Mouse (Mus musculus): Measurements from ENCODE around the gene Klhl22.

Klhl22 gene

DNA sequence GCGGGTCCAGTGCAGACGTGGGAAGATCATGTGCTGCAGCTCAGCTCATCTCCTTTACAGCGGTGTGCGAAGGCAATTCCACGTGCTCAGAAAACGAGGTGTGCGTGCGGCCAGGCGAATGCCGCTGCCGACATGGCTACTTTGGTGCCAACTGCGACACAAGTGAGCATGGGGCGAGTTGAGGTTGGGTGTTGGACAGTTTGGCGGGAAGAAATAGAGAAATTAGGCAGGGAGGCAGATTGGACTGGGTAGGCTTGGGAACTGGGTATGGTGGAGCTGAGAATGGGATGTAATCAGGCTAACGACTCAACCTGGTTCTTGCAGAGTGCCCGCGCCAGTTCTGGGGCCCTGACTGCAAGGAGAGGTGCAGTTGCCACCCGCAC is 43.0 kb downstream of the Klhl22 start:
- DNase-seq (ENCODE audit: low read depth, low spot score) = no peak

DNA sequence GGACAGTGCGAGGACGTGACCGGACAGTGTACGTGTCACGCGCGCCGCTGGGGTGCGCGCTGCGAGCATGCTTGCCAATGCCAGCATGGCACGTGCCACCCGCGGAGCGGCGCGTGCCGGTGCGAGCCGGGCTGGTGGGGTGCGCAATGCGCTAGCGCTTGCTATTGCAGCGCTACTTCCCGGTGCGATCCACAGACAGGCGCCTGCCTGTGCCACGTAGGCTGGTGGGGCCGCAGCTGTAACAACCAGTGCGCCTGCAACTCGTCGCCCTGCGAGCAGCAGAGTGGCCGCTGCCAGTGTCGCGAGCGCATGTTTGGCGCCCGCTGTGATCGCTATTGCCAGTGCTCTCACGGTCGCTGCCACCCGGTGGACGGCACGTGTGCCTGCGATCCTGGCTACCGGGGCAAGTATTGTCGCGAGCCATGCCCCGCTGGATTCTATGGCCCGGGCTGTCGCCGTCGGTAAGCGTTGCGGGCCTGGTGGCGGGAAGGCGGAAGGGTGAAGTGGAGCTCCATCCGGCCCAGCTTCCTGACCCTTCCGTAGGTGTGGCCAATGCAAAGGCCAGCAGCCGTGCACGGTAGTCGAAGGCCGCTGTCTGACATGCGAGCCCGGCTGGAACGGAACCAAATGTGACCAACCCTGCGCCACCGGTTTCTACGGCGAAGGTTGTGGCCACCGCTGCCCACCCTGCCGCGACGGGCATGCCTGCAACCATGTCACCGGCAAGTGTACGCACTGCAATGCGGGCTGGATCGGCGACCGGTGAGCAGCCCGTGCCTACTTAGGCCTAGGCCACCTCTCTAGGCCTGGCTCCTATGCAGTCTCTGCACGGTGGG is 43.6 kb downstream of the Klhl22 start:
- DNase-seq (ENCODE audit: low read depth, low spot score) = no peak

DNA sequence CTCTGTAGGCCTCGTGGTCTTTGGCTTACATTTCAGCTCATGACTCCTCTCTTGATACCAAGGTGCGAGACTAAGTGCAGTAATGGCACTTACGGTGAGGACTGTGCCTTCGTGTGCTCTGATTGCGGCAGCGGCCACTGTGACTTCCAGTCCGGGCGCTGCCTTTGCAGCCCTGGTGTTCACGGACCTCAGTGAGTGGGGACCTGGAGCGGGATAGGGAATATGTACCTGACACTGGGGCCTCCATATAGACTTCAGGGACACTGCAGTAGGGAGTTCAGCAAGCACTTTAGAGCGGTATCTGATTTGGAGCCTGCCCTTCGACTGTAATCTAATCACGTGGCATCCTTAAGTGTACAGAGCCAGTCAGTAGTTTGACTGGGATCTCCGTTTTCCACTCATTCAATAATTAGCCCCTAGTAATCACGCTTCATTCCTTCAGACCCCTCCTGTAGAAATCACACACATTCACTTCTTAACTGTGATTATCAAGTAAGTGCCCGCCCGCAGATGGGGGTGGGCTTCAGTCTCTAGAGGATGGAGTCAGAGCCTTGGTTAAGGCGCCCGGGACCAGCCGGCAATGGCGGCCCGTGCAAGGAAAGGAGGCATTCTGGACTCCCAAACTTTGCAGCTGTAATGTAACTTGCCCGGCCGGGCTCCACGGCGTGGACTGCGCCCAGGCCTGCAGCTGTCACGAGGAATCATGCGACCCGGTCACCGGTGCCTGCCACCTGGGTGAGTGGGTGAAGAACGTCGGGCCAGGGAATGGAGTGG is 44.4 kb downstream of the Klhl22 start:
- DNase-seq (ENCODE audit: low read depth, low spot score) = no peak

DNA sequence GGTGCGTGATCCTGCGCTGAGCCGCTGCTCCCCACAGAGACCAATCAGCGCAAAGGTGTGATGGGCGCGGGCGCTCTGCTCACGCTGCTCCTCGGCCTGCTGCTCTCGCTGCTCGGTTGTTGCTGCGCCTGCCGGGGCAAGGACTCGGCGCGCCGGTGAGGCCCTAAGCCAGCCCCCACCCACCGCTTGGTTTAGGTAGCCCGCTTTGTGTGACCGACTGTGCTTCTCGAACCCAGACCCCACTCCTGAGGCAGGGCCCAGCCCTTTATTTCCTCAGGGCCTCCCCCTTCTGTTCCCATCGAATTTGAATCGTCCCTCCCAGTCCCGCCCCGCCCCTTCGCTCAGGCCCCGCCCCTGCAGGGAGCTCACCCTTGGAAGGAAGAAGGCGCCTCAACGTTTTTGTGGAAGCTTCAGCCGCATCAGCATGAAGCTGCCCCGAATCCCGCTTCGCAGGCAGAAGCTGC is 45.1 kb downstream of the Klhl22 start:
- no peak for DNase-seq (ENCODE audit: low read depth, low spot score)

DNA sequence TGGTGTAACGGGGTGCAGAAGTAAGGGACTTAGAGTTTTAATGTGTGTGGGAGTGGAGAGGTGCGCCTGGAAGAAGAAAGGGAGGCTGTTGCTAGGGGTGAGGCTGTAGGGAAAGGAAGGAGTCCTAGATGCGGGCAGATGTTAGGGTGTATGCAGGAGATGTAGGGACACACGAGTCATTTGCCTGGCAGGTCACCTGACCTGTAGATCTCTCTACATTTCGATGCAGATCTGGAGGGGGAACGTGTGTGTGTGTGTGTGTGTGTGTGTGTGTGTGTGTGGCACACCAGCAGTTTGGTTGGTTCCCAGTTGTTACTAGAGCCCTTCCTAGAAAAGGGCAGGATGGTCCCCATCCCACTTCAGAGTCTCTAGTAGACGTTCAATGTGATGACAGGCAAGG is 45.6 kb downstream of the Klhl22 start:
- no peak for DNase-seq (ENCODE audit: low read depth, low spot score)

DNA sequence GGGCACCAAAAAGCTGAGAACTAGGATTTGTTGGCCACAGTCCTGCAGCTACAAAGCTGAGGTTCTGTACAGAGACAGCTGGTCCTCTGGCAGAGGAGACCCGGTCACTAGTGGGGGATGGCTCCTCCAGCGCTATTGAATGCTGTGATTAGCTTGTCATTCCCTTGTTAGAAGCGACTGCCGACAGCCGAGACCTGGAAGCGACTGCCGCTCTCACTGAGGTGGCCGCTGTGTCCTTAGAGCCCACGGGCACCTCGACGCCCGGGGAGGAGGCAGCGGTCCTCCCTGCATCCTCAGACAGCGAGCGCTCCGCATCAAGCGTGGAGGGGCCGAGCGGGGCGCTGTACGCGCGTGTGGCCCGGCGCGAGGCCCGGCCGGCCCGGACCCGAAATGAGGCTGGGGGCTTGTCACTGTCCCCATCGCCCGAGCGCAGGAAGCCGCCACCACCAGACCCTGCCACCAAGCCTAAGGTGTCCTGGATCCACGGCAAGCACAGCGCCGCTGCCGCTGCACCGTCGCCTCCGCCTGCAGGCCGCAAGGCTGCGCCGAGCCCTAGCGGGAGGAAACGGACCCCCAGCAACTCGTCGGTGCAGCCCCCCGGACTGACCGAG is 47.3 kb downstream of the Klhl22 start:
- no peak for DNase-seq (ENCODE audit: low read depth, low spot score)

DNA sequence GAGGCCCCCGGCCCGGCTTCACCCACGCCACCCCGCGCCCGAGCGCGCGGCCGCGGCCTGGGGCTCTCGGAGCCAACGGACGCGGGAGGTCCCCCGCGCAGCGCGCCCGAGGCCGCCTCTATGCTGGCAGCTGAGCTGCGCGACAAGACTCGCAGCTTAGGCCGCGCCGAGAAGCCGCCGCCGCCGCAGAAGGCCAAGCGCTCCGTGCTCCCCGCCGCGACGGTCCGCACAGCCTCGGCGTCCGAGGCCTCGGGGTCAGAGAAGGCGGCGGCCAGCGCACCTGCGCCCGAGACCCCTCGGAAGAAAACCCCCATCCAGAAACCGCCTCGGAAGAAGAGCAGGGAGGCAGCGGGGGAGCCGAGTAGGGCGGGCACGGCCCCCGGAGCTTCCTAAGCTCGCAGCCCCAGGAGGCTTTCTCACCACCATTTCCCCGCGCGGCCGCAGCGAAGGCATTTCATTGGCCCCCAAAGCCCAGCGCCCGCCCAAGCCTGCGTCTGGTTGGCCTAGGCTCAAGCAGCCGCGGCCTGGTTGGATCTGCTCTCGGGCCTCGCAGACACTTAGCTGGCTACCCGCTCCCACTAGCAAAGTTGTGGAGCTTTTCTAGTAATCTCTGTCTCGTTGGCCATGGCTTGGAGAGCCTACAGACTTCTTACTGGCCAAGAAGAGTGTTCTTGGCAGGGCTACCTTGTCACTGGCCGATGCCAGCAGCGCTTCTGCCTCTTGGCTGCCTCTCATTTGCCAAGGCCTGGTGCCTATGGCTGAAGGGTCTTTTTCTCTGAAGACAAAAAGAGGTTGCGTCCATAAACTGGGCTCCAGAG is 48.0 kb downstream of the Klhl22 start:
- peak; percentile 84 for DNase-seq (ENCODE audit: low read depth, low spot score)

DNA sequence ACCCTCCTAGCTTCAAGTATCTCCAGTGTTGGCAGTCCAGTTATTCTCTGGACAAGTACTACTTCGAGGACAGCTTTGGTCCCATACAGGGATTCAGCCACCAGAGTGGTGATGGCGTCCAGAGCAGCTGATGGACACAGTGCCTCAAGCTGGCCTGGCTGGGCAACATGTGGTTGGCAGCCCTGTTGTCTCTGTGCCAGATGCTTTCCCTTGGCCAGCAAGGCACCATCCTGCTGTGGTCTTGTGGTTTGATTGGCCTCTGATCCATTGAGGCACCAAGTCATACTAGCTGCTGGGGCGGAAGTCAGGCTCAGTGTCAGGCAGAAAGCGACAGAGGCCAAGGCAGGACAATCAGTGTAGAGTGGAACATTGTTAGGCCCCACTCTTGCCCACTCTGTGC is 49.7 kb downstream of the Klhl22 start:
- no peak for DNase-seq (ENCODE audit: low read depth, low spot score)

DNA sequence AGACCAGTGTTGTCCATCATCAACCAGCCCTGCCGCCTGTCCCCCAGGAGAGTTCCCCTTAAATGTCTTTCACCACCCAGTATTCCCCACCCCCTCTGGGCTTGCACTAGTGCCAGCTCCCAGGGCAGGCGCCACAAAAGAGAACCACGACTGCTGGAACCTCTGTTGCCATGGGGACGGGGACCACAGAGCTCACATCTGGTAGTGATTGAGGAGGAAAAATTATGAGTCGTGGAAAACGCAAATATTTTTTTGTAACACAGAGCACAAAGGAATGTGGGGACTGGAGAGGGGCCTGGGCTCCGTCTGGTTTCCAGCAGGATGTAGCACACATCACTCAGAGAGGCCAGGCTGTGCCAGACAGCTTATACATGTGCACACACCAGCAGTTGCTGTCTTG is 50.3 kb downstream of the Klhl22 start:
- peak; percentile 78 for DNase-seq (ENCODE audit: low read depth, low spot score)

DNA sequence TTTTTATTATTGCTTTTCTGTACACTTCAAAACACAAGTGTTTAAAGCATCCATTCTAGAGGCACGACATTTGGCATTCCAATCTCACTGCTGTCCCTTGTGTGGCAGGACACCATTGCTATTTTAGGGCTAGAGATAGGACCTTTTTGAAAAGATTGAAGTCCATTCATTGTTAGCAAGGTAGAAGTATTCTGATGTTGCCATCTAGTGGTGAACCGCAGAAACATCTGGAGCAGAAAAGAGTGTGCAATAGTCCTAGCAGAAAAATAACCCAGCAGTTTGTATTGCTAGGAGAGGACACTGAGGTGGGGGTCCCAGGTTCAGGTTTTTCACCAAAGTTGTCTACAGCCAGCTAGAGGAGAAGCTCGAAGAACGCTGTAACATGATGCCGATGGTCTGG is 52.7 kb downstream of the Klhl22 start:
- no peak for DNase-seq (ENCODE audit: low read depth, low spot score)

DNA sequence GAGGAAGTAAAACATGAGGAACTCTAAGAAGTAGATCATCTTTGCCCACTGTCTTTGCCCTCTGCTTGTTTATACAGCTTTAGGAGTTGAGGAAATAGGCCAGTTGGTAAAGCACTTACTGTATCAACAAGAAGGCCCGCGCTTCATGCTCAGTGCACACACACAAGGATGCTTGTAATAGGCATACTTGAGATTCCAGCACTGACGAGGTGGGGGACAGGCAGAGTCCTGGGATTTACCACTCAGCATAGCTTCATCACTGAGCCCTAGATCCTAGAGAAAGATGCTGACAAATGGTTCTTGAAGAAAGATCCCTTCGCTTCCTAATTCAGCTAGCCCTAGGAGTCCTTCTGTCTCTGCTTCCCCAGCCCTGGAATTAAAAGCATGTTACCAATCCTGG is 53.8 kb downstream of the Klhl22 start:
- no peak for DNase-seq (ENCODE audit: low read depth, low spot score)

DNA sequence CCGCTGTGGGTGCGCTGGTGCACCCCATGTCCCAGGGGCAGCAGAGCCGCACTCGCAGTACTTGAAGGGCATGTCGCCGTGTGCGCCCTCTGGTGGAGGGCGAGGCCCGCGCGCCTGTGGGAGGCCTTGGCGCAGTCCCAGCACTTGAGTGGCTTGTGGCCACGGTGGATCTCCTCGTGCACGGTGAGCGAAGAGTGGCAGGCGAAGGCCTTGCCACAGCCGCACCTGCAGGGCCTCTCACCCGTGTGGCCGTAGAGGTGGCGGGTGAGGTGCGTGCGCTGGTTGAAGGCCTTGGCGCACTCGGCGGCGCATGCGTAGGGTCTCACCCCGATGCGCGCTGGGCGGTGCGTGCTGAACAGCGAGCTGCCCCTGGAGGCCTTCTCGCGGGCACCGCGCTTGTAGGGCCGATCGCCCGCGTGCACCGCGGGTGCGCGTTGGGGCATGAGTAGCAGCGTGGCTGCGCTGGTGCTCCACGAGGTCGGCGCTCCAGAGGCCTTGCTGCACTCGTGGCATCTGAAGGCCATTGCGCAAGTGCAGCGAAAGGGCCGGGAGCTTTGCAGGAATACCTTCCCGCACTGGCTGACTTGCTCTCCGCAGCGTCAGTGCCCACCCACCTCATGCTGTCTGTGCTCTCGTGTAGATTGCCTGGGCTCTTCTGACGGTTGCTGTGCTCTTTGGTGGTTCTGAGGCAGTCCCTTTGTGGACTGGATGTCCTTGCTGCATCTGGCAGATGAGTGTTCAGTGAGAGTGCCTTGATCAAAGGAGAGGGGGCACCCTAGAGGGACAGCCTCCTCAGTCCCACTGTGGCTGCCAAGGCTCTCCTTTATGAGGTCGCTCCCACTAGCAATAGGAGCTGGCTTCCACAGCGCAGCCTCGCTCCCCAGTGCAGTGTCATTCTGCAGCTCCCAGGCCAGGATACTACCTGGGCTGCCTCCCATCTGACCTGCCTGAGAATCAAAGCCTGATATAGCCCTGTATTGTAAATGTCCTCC is 56.3 kb downstream of the Klhl22 start:
- peak; percentile 71 for DNase-seq (ENCODE audit: low read depth, low spot score)

DNA sequence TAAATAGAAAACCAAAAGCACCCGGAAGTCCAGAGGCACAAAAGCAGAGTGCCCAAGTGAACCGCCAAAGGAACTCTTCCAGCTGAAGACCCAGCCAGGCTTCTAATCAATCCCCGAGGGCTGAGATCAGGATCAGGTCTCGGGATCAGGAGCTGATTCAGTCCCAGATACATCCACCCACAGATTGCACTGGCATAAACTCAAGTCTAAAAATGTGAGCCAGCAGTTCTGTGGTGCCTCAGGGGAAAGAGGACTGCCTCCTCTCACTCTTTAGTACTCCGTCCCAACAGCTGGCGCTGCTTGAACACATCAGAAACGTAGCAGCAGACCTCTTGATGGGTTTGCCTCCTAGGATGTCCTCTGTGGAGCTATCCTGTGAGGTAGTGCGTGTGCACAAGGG is 57.1 kb downstream of the Klhl22 start:
- no peak for DNase-seq (ENCODE audit: low read depth, low spot score)

DNA sequence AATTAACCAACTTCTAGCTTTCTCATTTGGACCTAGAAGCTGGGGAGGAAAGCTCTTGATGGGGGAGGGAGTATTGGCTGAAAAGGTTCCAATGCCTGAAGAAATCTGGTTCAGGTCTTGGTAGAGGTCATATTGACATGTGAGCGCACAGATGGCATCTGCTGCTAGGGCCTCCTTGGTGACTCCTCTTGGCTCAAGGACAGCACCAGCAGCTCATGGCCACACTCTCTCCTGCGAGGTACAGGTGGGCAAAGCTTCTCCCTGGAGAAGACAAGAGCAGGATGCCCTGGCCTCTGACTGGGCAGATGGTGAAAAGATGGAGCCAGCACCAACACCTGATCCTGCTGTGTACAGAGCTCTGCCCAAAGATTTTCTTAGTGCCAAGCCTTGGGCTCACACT is 67.1 kb downstream of the Klhl22 start:
- DNase-seq (ENCODE audit: low read depth, low spot score) = no peak

DNA sequence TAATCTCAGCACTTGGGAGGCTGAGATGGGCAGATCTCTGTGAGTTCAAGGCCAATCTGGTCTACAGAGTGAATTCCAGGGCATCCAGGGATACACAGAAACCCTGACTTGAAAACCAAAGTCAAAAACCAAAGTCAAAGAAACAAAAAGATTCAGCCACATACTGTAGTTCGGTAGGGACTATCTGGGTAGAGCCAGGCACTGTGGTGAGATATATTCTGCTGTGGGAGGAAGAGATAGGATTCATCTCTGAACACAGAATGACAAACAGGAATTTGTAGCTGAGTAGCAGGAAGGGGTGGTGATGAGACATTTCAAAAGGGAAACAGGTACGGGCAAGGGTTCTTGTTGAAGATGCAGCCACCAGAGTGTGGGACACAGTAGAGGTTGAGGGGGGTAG is 68.8 kb downstream of the Klhl22 start:
- no peak for DNase-seq (ENCODE audit: low read depth, low spot score)

DNA sequence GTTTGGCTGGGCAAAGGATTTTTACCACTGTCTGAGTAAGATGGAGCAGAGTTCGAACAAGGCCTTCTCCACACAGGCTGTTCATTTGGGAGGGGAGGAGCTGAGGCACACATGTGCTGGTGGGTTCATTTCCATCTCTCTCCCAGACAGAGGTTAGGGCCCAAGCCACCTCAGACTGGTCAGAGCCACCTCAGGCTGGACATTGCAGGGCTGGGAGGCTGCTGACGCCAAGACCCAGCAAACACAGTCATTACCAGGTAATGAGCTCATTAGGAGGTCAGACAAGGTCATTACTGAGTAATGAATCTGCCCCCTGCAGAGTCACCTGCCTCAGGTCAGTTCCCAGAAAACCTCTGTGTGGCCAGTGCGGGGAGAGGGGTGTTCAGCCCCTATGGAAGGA is 69.4 kb downstream of the Klhl22 start:
- DNase-seq (ENCODE audit: low read depth, low spot score) = no peak

DNA sequence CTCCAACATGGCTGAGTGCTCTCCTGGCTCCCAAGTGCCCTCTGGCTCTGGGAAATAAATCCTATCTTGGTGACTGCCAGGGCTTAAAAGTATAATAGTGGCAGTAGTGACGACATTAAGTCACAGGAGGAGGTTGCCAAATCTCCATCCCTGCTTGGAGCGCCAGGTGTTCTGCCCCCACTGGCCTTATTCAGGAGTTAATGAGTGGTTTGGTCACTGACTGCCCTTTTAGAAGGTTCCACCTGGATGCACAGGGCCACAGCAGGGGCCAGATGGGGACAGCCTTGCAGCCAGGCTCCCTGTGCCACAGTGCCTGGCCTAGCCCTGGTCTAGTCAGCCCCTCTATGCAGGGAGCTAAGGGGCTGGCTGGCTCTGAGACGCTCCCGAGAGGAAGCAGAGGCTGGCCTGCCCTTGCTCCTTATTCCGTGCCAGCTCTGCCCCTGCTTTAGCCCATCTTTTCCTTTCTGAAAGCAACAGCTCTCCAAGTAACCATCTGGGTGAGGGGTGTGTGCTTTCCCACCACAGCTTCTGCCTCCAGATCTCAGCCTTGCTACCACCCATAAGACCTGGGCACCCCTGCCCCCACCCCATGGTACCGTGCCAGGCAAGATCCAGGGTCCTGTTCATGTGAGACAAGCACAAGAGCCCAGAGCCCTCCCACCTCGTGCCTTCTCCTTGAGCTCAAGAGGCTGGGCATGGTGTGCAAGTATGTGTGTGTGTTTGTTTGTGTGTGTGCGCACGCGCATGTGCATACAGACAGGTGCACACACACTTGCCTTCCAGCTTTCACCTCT is 71.2 kb downstream of the Klhl22 start:
- DNase-seq (ENCODE audit: low read depth, low spot score) = no peak

DNA sequence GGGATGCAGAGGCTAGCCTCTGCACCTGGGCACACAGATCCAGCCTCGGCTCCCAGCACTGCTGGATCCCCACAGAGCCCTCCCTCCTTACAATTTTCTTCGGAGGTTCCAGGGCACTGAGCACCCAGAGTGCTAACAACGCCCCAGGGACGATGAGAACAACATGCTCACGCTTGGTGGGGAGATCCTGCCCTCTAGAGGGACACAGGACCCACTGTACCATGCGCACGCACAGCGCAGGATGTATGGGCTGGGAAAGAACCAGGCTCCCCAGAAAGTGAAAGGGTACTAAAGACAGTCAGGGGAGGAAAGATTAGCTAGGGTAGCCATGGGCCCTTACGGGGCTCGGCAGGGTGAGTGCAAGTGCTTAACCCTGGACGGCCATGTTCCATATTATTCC is 72.4 kb downstream of the Klhl22 start:
- no peak for DNase-seq (ENCODE audit: low read depth, low spot score)

DNA sequence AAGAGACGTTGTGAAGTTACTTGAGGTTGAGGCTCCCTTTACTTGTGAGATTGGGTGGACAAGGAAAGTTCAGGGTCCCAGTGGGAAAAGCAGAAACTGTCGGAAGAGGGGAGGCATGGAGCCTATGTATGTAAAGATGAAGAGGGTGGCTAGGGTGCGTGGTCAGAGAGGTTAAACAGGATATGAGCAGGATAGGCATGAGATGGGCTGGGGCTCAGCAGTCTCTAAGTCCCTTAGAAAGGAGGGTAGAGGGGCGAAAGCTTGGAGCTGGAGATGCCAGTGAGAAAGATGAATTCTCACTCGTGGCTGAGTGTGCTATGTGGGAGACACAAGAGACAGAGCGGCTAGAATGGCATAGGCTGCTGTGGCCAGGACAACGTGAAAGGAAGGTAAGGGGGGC is 73.4 kb downstream of the Klhl22 start, which contains the start of gene B830017H08Rik:
Gene B830017H08Rik (plus strand): TSS at position 301 of the 400 bp plus-strand sequence.
- DNase-seq (ENCODE audit: low read depth, low spot score) = no peak

DNA sequence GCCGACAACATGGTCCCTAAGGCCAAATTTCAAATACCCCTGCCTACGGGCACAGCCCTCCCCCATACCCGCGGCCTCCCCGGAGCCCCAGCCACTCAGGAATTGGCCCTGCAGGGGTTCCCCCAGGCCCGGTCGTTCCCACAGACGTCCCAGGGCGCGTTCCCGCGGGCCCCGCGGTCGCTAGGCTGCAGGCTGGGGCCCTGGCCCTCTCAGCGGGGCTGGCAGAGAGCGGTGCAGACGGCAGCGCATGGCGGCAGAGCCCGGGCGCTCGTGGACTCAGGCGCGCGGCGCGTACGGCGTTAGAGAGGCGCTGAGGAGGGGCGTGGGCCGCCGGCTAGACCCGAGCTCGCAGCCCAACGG is 73.9 kb downstream of the Klhl22 start:
- no peak for DNase-seq (ENCODE audit: low read depth, low spot score)
